Mouse (Mus musculus): Measurements from ENCODE around the gene Guca1a.

- no peak for TF ChIP-seq CTCF (IDR thresholded peaks at IDR 0.05; ENCODE audit: low read depth)
- no peak for TF ChIP-seq EP300 (IDR thresholded peaks at IDR 0.05; ENCODE audit: low read depth)
Measured at GRCm38 (mm10) chr17:47424186-47424585, 23.8 kb upstream of the Guca1a start.
